Mouse (Mus musculus) midbrain, embryonic 16.5 days (tissue): ENCODE results near the gene Hesx1. TPM values are rescaled to one million over a fixed set of nuclear protein-coding genes. Genes with fewer than 3 reads are reported as not detected.

ENCODE experiments used
- ATAC-seq: fragments of 200-750 bp; cut with Nextera tagmentation; 2 replicates; pipeline ENCODE4 v1.8.0; 2017; ENCODE audit warnings: moderate TSS enrichment
- H3K27ac ChIP-seq: fragments of 300-500 bp; sonication (generic); 2 replicates; pipeline ENCODE4 v1.5.1; 2014; ENCODE audit warnings: mild to moderate bottlenecking, low read length, mixed read lengths
- H3K27me3 ChIP-seq: fragments of 300-500 bp; sonication (generic); 2 replicates; pipeline ENCODE4 v1.6.1; 2014; ENCODE audit warnings: low read depth, low read length, mixed read lengths; ENCODE audit not compliant: control insufficient read depth, insufficient read depth
- H3K36me3 ChIP-seq: fragments of 300-500 bp; sonication (generic); 2 replicates; pipeline ENCODE4 v1.6.1; 2014; ENCODE audit warnings: mild to moderate bottlenecking, low read length, moderate library complexity, mixed read lengths; ENCODE audit not compliant: control insufficient read depth, insufficient read depth
- H3K4me1 ChIP-seq: fragments of 300-500 bp; sonication (generic); 2 replicates; pipeline ENCODE4 v1.6.1; 2014; ENCODE audit warnings: mild to moderate bottlenecking, low read length, mixed read lengths; ENCODE audit not compliant: control insufficient read depth, insufficient read depth
- H3K4me2 ChIP-seq: fragments of 300-500 bp; sonication (generic); 2 replicates; pipeline ENCODE4 v1.6.1; 2014; ENCODE audit warnings: mild to moderate bottlenecking, low read length, mixed read lengths
- H3K4me3 ChIP-seq: fragments of 300-500 bp; sonication (generic); 2 replicates; pipeline ENCODE4 v1.5.1; 2014; ENCODE audit warnings: low read depth, mild to moderate bottlenecking, low read length, moderate library complexity, mixed read lengths
- H3K9ac ChIP-seq: fragments of 300-500 bp; sonication (generic); 2 replicates; pipeline ENCODE4 v1.6.1; 2014; ENCODE audit warnings: low read depth, low read length, mixed read lengths
- H3K9me3 ChIP-seq: fragments of 300-500 bp; sonication (generic); replicated peaks from 2 replicates; pipeline ENCODE4 v1.6.1; 2014; ENCODE audit warnings: mild to moderate bottlenecking, low read length, mixed read lengths; ENCODE audit not compliant: control insufficient read depth, poor library complexity, severe bottlenecking
- WGBS: fragments of 180-500 bp; shearing (Covaris S2); extraction: QIAGEN DNeasy Blood & Tissue Kit; methylation state at CpG from one replicate; pipeline ENCODE4 v1.1.7; 2014; 5-methylcytosine and 5-hydroxymethylcytosine counted together
- polyA plus RNA-seq: library from polyadenylated mRNA; unstranded; fragments of >200 nt; fragmentation: Nextera tagmentation; extraction: Ambion mirVana; gene quantifications from 2 replicates; pipeline ENCODE4 v1.2.1, GENCODE M21; 2015

Hesx1 gene
- polyA plus RNA-seq, 1 experiment from 2014 or later = 0.19 TPM

- Histone ChIP-seq H3K27me3 (peaks cover 12% of the 10 kb centered on the region), H3K27ac (no peak overlapping the region), H3K4me3 (no peak overlapping the region), H3K9ac (no peak overlapping the region), H3K9me3 (no peaks in the 10 kb centered on the region), H3K4me1 (peaks cover 12% of the 10 kb centered on the region; the same call in 1 of the 2 replicates), H3K4me2 (no peak overlapping the region), H3K36me3 (no peaks in the 10 kb centered on the region)
- WGBS = 63% methylated on average over 5 of the region's 5 CpGs
- no peak for ATAC-seq
Observed at GRCm38 (mm10) chr14:27043416-27043815, 49.2 kb downstream of the Hesx1 start.

GRCm38 (mm10) chr14:27044221-27044966 lies 50.2 kb downstream of the Hesx1 start:
- WGBS = 8% methylated on average over 11 of the region's 11 CpGs
- H3K27ac ChIP-seq = no peak overlapping the region

GRCm38 (mm10) chr14:27044967-27045361 lies 50.7 kb downstream of the Hesx1 start:
- no peak overlapping the region for H3K4me2 ChIP-seq
- H3K4me3 ChIP-seq = no peak overlapping the region
- H3K9ac ChIP-seq = no peak overlapping the region
- no peaks in the 10 kb centered on the region for H3K36me3 ChIP-seq
- H3K9me3 ChIP-seq = no peaks in the 10 kb centered on the region
- no peak overlapping the region for H3K27ac ChIP-seq
- ATAC-seq = no peak
- peaks cover 8% of the 10 kb centered on the region; the same call in 1 of the 2 replicates for H3K4me1 ChIP-seq
- 10% methylated on average over 2 of the region's 2 CpGs for WGBS
- H3K27me3 ChIP-seq = peaks cover 7% of the 10 kb centered on the region

More at GRCm38 (mm10) chr14:27044221-27044966, 50.2 kb downstream of the Hesx1 start:
- no peak for ATAC-seq
- Histone ChIP-seq H3K4me3 (no peak overlapping the region), H3K9ac (no peak overlapping the region), H3K36me3 (no peaks in the 10 kb centered on the region), H3K9me3 (no peaks in the 10 kb centered on the region), H3K27me3 (peaks cover 11% of the 10 kb centered on the region), H3K4me2 (no peak overlapping the region), H3K4me1 (peaks cover 12% of the 10 kb centered on the region; the same call in 1 of the 2 replicates)

GRCm38 (mm10) chr14:27048231-27048956 lies 54.2 kb downstream of the Hesx1 start:
- ATAC-seq = no peak
- H3K27ac ChIP-seq = no peak overlapping the region
- 17% methylated on average over 8 of the region's 8 CpGs for WGBS

GRCm38 (mm10) chr14:27050043-27050442 lies 55.8 kb downstream of the Hesx1 start:
- Histone ChIP-seq H3K9ac (no peak overlapping the region), H3K4me3 (no peak overlapping the region), H3K4me2 (no peak overlapping the region), H3K4me1 (peaks cover 22% of the 10 kb centered on the region), H3K9me3 (no peaks in the 10 kb centered on the region), H3K27ac (no peak overlapping the region), H3K27me3 (no peaks in the 10 kb centered on the region), H3K36me3 (no peaks in the 10 kb centered on the region)
- 15% methylated on average over 9 of the region's 9 CpGs for WGBS
- ATAC-seq = no peak

More at GRCm38 (mm10) chr14:27048231-27048956, 54.2 kb downstream of the Hesx1 start:
- no peaks in the 10 kb centered on the region for H3K36me3 ChIP-seq
- peaks cover 22% of the 10 kb centered on the region for H3K4me1 ChIP-seq
- H3K9ac ChIP-seq = no peak overlapping the region
- H3K4me3 ChIP-seq = no peak overlapping the region
- no peaks in the 10 kb centered on the region for H3K27me3 ChIP-seq
- H3K9me3 ChIP-seq = no peaks in the 10 kb centered on the region
- H3K4me2 ChIP-seq = no peak overlapping the region

GRCm38 (mm10) chr14:27050560-27051510 lies 56.6 kb downstream of the Hesx1 start:
- ATAC-seq = peak; percentile 85
- Histone ChIP-seq H3K36me3 (no peaks in the 10 kb centered on the region), H3K27ac (peak overlapping the region; percentile 59; the same call in 1 of the 2 replicates), H3K4me3 (no peak overlapping the region), H3K9ac (peak overlapping the region; percentile 22; the same call in 1 of the 2 replicates), H3K4me1 (peaks cover 22% of the 10 kb centered on the region), H3K9me3 (no peaks in the 10 kb centered on the region), H3K27me3 (no peaks in the 10 kb centered on the region), H3K4me2 (peak overlapping the region; percentile 30)
- 8% methylated on average over 18 of the region's 18 CpGs for WGBS

GRCm38 (mm10) chr14:27051511-27051895 lies 57.3 kb downstream of the Hesx1 start:
- Histone ChIP-seq H3K4me1 (peaks cover 22% of the 10 kb centered on the region), H3K4me2 (no peak overlapping the region), H3K9me3 (no peaks in the 10 kb centered on the region), H3K9ac (no peak overlapping the region), H3K4me3 (no peak overlapping the region), H3K36me3 (no peaks in the 10 kb centered on the region), H3K27me3 (no peaks in the 10 kb centered on the region), H3K27ac (peak overlapping the region; percentile 59; the same call in 1 of the 2 replicates)
- ATAC-seq = no peak
- 23% methylated on average over 5 of the region's 5 CpGs for WGBS
